Mouse (Mus musculus): ENCODE results near the gene Sars2.

The Sars2 gene

GRCm38 (mm10) chr7:28727649-28728340 lies 14.0 kb upstream of the Sars2 start:
- no peak for DNase-seq

- peak; percentile 94 to 95 for DNase-seq
These were observed 9.2 kb upstream of the Sars2 start for GRCm38 (mm10) chr7:28732341-28733142.

GRCm38 (mm10) chr7:28733211-28733610 lies 8.6 kb upstream of the Sars2 start:
- no peak for DNase-seq

GRCm38 (mm10) chr7:28735701-28736100 lies 6.1 kb upstream of the Sars2 start:
- no peak for DNase-seq

- no peak for DNase-seq
These were observed 2.0 kb upstream of the Sars2 start for GRCm38 (mm10) chr7:28739829-28740228.

GRCm38 (mm10) chr7:28740949-28741348 lies 843 bp upstream of the Sars2 start:
- DNase-seq: no peak

- no peak for DNase-seq
These were observed 454 bp upstream of the Sars2 start for GRCm38 (mm10) chr7:28741368-28741708.

- DNase-seq: no peak
These were observed 8.1 kb downstream of the Sars2 start for GRCm38 (mm10) chr7:28749935-28750334.

GRCm38 (mm10) chr7:28756079-28756478 lies 14.3 kb downstream of the Sars2 start, which contains the start of gene Ccer2:
Gene Ccer2 (plus strand): TSS chr7:28756174.
- no peak for DNase-seq

GRCm38 (mm10) chr7:28758623-28759022 lies 16.8 kb downstream of the Sars2 start:
- DNase-seq: no peak

GRCm38 (mm10) chr7:28761907-28762306 lies 20.1 kb downstream of the Sars2 start:
- peak in 1 of 2 experiments; percentile 51 for DNase-seq

GRCm38 (mm10) chr7:28765211-28765610 lies 23.4 kb downstream of the Sars2 start:
- no peak for DNase-seq

- DNase-seq: peak; percentile 98 to 99
These were observed 24.5 kb downstream of the Sars2 start, which contains the start of gene Sirt2 for GRCm38 (mm10) chr7:28766173-28766879. Gene Sirt2 (plus strand): TSS chr7:28766735.

GRCm38 (mm10) chr7:28766910-28767309 lies 25.1 kb downstream of the Sars2 start:
- DNase-seq: no peak

GRCm38 (mm10) chr7:28767462-28767965 lies 25.7 kb downstream of the Sars2 start, which contains the start of gene Nfkbib:
Gene Nfkbib (minus strand): TSS chr7:28767512.
- DNase-seq: no peak

- no peak for DNase-seq
These were observed 27.7 kb downstream of the Sars2 start for GRCm38 (mm10) chr7:28769414-28769958.

- DNase-seq: no peak
These were observed 28.5 kb downstream of the Sars2 start for GRCm38 (mm10) chr7:28770309-28770708.

- peak in 1 of 2 experiments; percentile 50 for DNase-seq
These were observed 30.1 kb downstream of the Sars2 start for GRCm38 (mm10) chr7:28771867-28772266.

GRCm38 (mm10) chr7:28773163-28773562 lies 31.4 kb downstream of the Sars2 start:
- DNase-seq: no peak

- no peak for DNase-seq
These were observed 32.4 kb downstream of the Sars2 start for GRCm38 (mm10) chr7:28774164-28774563.

- DNase-seq: no peak
These were observed 33.3 kb downstream of the Sars2 start for GRCm38 (mm10) chr7:28775129-28775528.

GRCm38 (mm10) chr7:28778825-28779224 lies 37.0 kb downstream of the Sars2 start:
- no peak for DNase-seq
